Mouse (Mus musculus): ENCODE results near the gene Cygb. TPM values are rescaled to one million over a fixed set of nuclear protein-coding genes. Genes with fewer than 3 reads are reported as not detected.

Gene Cygb
- polyA plus RNA-seq, 1 experiment from 2014 or later: 3.7 TPM

GRCm38 (mm10) chr11:116671112-116671844, 17.2 kb upstream of the Cygb start:
- ATAC-seq: peak; percentile 93
- peak; percentile 70; the same call in 1 of the 2 replicates for TF ChIP-seq EP300 (IDR thresholded peaks at IDR 0.05; ENCODE audit: low read depth)
- peak; percentile 79 for TF ChIP-seq CTCF (IDR thresholded peaks at IDR 0.05; ENCODE audit: low read depth)
- peaks cover 22% of the 10 kb centered on the region for H3K4me1 ChIP-seq (ENCODE audit: insufficient read depth)

GRCm38 (mm10) chr11:116670386-116670785, 16.3 kb upstream of the Cygb start:
- no peaks in the 10 kb centered on the region for H3K9me3 ChIP-seq (ENCODE audit: low read length)
- peaks cover 22% of the 10 kb centered on the region for H3K36me3 ChIP-seq (replicated peaks; ENCODE audit: insufficient read depth, low read length)
- no peak overlapping the region for H3K9ac ChIP-seq (replicated peaks)
- H3K4me1 ChIP-seq (ENCODE audit: insufficient read depth): peaks cover 22% of the 10 kb centered on the region
- 83% methylated on average over 7 of the region's 7 CpGs for WGBS (ENCODE audit: insufficient replicate concordance)
- DNase-seq: no peak
- TF ChIP-seq CTCF (IDR thresholded peaks at IDR 0.05; ENCODE audit: low read depth): no peak
- no peak for TF ChIP-seq EP300 (IDR thresholded peaks at IDR 0.05; ENCODE audit: low read depth)
- no peaks in the 10 kb centered on the region for H3K27me3 ChIP-seq (ENCODE audit: insufficient read depth, low read length)
- H3K4me2 ChIP-seq (ENCODE audit: low read depth, low read length): 0 out of 2 replicates have a peak overlapping the region, but pooled peaks have one; percentile 78
- no peak overlapping the region for H3K4me3 ChIP-seq (ENCODE audit: low read depth, low read length)
- H3K27ac ChIP-seq (ENCODE audit: low read depth): no peak overlapping the region
- ATAC-seq: no peak

More at GRCm38 (mm10) chr11:116671112-116671844, 17.2 kb upstream of the Cygb start:
- Histone ChIP-seq H3K27me3 (ENCODE audit: insufficient read depth, low read length) (no peaks in the 10 kb centered on the region), H3K4me2 (ENCODE audit: low read depth, low read length) (peak overlapping the region; percentile 78), H3K4me3 (ENCODE audit: low read depth, low read length) (peak overlapping the region; percentile 75), H3K27ac (ENCODE audit: low read depth) (peak overlapping the region; percentile 78), H3K9ac (replicated peaks) (peak overlapping the region; percentile 90), H3K36me3 (replicated peaks; ENCODE audit: insufficient read depth, low read length) (peaks cover 31% of the 10 kb centered on the region), H3K9me3 (ENCODE audit: low read length) (no peaks in the 10 kb centered on the region)
- WGBS (ENCODE audit: insufficient replicate concordance): 1% methylated on average over 45 of the region's 45 CpGs
- peak; percentile 95 for DNase-seq

DNA sequence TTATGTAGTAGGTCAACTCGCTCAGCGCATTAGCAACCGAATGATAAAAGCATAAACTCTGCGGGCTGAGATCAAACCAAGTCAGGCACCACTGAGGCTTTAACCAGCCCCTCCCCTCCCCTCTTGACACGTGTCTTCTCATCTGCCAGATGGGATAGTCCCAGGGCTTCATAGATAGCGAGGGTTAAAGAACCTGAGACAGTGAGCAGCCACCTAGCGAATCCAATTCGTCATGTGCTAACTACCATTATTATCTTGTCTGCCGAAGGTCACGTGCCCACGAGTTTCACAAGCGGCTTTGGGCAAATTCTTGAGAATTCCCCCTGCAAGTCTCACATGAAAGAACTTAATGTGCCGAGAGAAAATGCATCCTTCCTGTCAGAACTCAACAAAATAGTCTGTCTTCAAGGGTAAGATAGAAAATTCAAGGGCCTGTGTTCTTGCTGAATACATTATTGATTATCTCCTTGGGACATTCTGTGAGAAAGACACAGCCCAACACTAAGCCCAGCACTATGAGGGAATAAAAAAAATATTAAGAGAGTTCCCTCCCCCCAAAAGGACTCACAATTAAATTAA, 15.8 kb upstream of the Cygb start:
- Histone ChIP-seq H3K4me3 (ENCODE audit: low read depth, low read length) (no peak overlapping the region), H3K4me2 (ENCODE audit: low read depth, low read length) (no peak overlapping the region), H3K4me1 (ENCODE audit: insufficient read depth) (peaks cover 22% of the 10 kb centered on the region), H3K9me3 (ENCODE audit: low read length) (no peaks in the 10 kb centered on the region), H3K27me3 (ENCODE audit: insufficient read depth, low read length) (no peaks in the 10 kb centered on the region), H3K9ac (replicated peaks) (no peak overlapping the region), H3K36me3 (replicated peaks; ENCODE audit: insufficient read depth, low read length) (peaks cover 17% of the 10 kb centered on the region), H3K27ac (ENCODE audit: low read depth) (no peak overlapping the region)
- DNase-seq (no peak), ATAC-seq (no peak)
- 58% methylated on average over 13 of the region's 13 CpGs for WGBS (ENCODE audit: insufficient replicate concordance)
- TF ChIP-seq CTCF (IDR thresholded peaks at IDR 0.05; ENCODE audit: low read depth) (no peak), EP300 (IDR thresholded peaks at IDR 0.05; ENCODE audit: low read depth) (no peak)

DNA sequence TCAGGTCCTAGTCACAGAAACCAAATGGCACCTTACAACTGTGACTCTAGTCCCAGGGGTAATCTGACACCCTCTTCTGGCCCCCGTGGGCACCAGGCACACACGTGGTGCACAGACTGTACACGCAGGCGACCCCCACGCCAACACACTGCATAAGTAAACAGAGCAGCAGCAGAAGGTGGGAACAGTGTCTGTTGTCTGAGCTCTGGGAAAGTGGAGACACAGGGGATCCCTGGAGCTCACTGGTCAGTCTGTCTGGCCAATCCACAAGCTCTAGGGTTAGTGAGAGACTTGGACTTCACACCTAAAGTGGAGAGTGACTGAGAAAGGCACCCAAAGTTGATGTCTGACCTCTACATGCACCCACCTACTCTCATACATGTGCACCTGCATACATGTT, 15.2 kb upstream of the Cygb start:
- H3K4me1 ChIP-seq (ENCODE audit: insufficient read depth): peaks cover 18% of the 10 kb centered on the region
- no peak for TF ChIP-seq EP300 (IDR thresholded peaks at IDR 0.05; ENCODE audit: low read depth)
- no peak for TF ChIP-seq CTCF (IDR thresholded peaks at IDR 0.05; ENCODE audit: low read depth)
- peaks cover 11% of the 10 kb centered on the region for H3K36me3 ChIP-seq (replicated peaks; ENCODE audit: insufficient read depth, low read length)
- ATAC-seq (no peak), DNase-seq (no peak)
- H3K27me3 ChIP-seq (ENCODE audit: insufficient read depth, low read length): no peaks in the 10 kb centered on the region
- 55% methylated on average over 5 of the region's 5 CpGs for WGBS (ENCODE audit: insufficient replicate concordance)
- H3K4me2 ChIP-seq (ENCODE audit: low read depth, low read length): no peak overlapping the region
- no peaks in the 10 kb centered on the region for H3K9me3 ChIP-seq (ENCODE audit: low read length)
- H3K4me3 ChIP-seq (ENCODE audit: low read depth, low read length): no peak overlapping the region
- H3K27ac ChIP-seq (ENCODE audit: low read depth): no peak overlapping the region
- H3K9ac ChIP-seq (replicated peaks): no peak overlapping the region

GRCm38 (mm10) chr11:116668839-116669238, 14.7 kb upstream of the Cygb start:
- Histone ChIP-seq H3K36me3 (replicated peaks; ENCODE audit: insufficient read depth, low read length) (peaks cover 7% of the 10 kb centered on the region), H3K4me1 (ENCODE audit: insufficient read depth) (peaks cover 16% of the 10 kb centered on the region), H3K4me3 (ENCODE audit: low read depth, low read length) (no peak overlapping the region), H3K27ac (ENCODE audit: low read depth) (no peak overlapping the region), H3K4me2 (ENCODE audit: low read depth, low read length) (no peak overlapping the region), H3K27me3 (ENCODE audit: insufficient read depth, low read length) (no peaks in the 10 kb centered on the region), H3K9me3 (ENCODE audit: low read length) (no peaks in the 10 kb centered on the region), H3K9ac (replicated peaks) (no peak overlapping the region)
- 57% methylated on average over 7 of the region's 7 CpGs for WGBS (ENCODE audit: insufficient replicate concordance)
- ATAC-seq (no peak), DNase-seq (no peak)
- TF ChIP-seq CTCF (IDR thresholded peaks at IDR 0.05; ENCODE audit: low read depth) (peak; percentile 37), EP300 (IDR thresholded peaks at IDR 0.05; ENCODE audit: low read depth) (no peak)

GRCm38 (mm10) chr11:116668381-116668825, 14.3 kb upstream of the Cygb start:
- Histone ChIP-seq H3K27ac (ENCODE audit: low read depth) (no peak overlapping the region), H3K27me3 (ENCODE audit: insufficient read depth, low read length) (no peaks in the 10 kb centered on the region), H3K36me3 (replicated peaks; ENCODE audit: insufficient read depth, low read length) (peaks cover 2% of the 10 kb centered on the region), H3K9me3 (ENCODE audit: low read length) (no peaks in the 10 kb centered on the region), H3K9ac (replicated peaks) (no peak overlapping the region), H3K4me3 (ENCODE audit: low read depth, low read length) (no peak overlapping the region), H3K4me1 (ENCODE audit: insufficient read depth) (peaks cover 16% of the 10 kb centered on the region), H3K4me2 (ENCODE audit: low read depth, low read length) (no peak overlapping the region)
- TF ChIP-seq EP300 (IDR thresholded peaks at IDR 0.05; ENCODE audit: low read depth): no peak
- no peak for TF ChIP-seq CTCF (IDR thresholded peaks at IDR 0.05; ENCODE audit: low read depth)
- DNase-seq (no peak), ATAC-seq (no peak)
- 56% methylated on average over 10 of the region's 10 CpGs for WGBS (ENCODE audit: insufficient replicate concordance)
